Mouse (Mus musculus) lung, adult 2 months (tissue): ENCODE results near the gene Cmss1. TPM values are rescaled to one million over a fixed set of nuclear protein-coding genes. Genes with fewer than 3 reads are reported as not detected.

Experiments
- DNase-seq: peaks from one replicate; pipeline ENCODE4 v3.0.0; 2022
- H3K4me1 ChIP-seq: fragments of 200-500 bp; 2 replicates; pipeline ENCODE4 v1.6.1; 2011; ENCODE audit warnings: low read length; ENCODE audit not compliant: control insufficient read depth, insufficient read depth
- H3K4me3 ChIP-seq: fragments of 200-500 bp; replicated peaks from 2 replicates; pipeline ENCODE3; 2011; ENCODE audit warnings: low read depth, mild to moderate bottlenecking, control low read depth, low read length; ENCODE audit errors: extremely low read depth
- CTCF ChIP-seq: fragments of 200-500 bp; IDR thresholded peaks from 2 replicates; pipeline ENCODE4 v1.5.1; 2011; ENCODE audit warnings: mild to moderate bottlenecking, low read length, control low read depth; ENCODE audit not compliant: insufficient read depth
- POLR2A ChIP-seq: fragments of 200-500 bp; IDR thresholded peaks from 2 replicates; pipeline ENCODE4 v1.6.1; 2011; ENCODE audit warnings: low read depth, mild to moderate bottlenecking, control low read depth, low read length, borderline replicate concordance; ENCODE audit errors: extremely low read depth
- WGBS: fragments of 180-500 bp; shearing (Covaris S2); methylation state at CpG from one replicate; pipeline ENCODE4 v1.1.7; 2018; 5-methylcytosine and 5-hydroxymethylcytosine counted together
- polyA plus RNA-seq: library from polyadenylated mRNA; depleted of rRNA; stranded (reverse); fragments of >200 nt; gene quantifications from 2 replicates; pipeline ENCODE4 v1.2.3, GENCODE M21; 2012

Gene Cmss1
- polyA plus RNA-seq, 1 experiment = 8.0 TPM

- Histone ChIP-seq H3K4me3 (no peak overlapping the region), H3K4me1 (0 out of 2 replicates have a peak, but pooled peaks cover 1% of the 10 kb centered on the region)
- WGBS = 80% methylated on average over 2 of the region's 2 CpGs
- no peak for DNase-seq
- no peak for TF ChIP-seq POLR2A
- no peak for TF ChIP-seq CTCF
These were observed 294.5 kb downstream of the Cmss1 start for GRCm38 (mm10) chr16:57312130-57312529.

- no peak for DNase-seq
- 79% methylated on average over 6 of the region's 6 CpGs for WGBS
- no peak overlapping the region for H3K4me3 ChIP-seq
- TF ChIP-seq POLR2A (no peak), CTCF (no peak)
- no peaks in the 10 kb centered on the region for H3K4me1 ChIP-seq
These were observed 301.2 kb downstream of the Cmss1 start for GRCm38 (mm10) chr16:57305463-57305862.

- 70% methylated on average over 19 of the region's 19 CpGs for WGBS
- DNase-seq = no peak
- TF ChIP-seq CTCF = no peak
- TF ChIP-seq POLR2A = no peak
- H3K4me1 ChIP-seq = no peaks in the 10 kb centered on the region
- H3K4me3 ChIP-seq = no peak overlapping the region
These were observed 302.9 kb downstream of the Cmss1 start for GRCm38 (mm10) chr16:57303716-57304115.

GRCm38 (mm10) chr16:57302792-57303698 lies 303.6 kb downstream of the Cmss1 start:
- DNase-seq = no peak
- 82% methylated on average over 25 of the region's 25 CpGs for WGBS
- TF ChIP-seq CTCF = no peak
- TF ChIP-seq POLR2A = no peak
- Histone ChIP-seq H3K4me3 (no peak overlapping the region), H3K4me1 (no peaks in the 10 kb centered on the region)

- TF ChIP-seq CTCF (no peak), POLR2A (no peak)
These were observed 305.1 kb downstream of the Cmss1 start for GRCm38 (mm10) chr16:57301512-57302115.

GRCm38 (mm10) chr16:57295216-57295934 lies 311.3 kb downstream of the Cmss1 start:
- TF ChIP-seq CTCF (no peak), POLR2A (no peak)
- 66% methylated on average over 10 of the region's 10 CpGs for WGBS
- no peaks in the 10 kb centered on the region for H3K4me1 ChIP-seq
- DNase-seq = no peak
- no peak overlapping the region for H3K4me3 ChIP-seq

More at GRCm38 (mm10) chr16:57301512-57302115, 305.1 kb downstream of the Cmss1 start:
- no peaks in the 10 kb centered on the region for H3K4me1 ChIP-seq
- no peak overlapping the region for H3K4me3 ChIP-seq
- no peak for DNase-seq
- WGBS = 58% methylated on average over 9 of the region's 9 CpGs

GRCm38 (mm10) chr16:57292765-57293164 lies 313.9 kb downstream of the Cmss1 start, which contains the start of gene Tmem30c:
Gene Tmem30c (minus strand): TSS chr16:57292865.
- Histone ChIP-seq H3K4me3 (no peak within 1 kb of the TSS), H3K4me1 (no peaks in the 10 kb centered on the region)
- no peak for DNase-seq
- WGBS = 74% methylated on average over 2 of the region's 2 CpGs
- TF ChIP-seq CTCF = no peak
- no peak for TF ChIP-seq POLR2A

GRCm38 (mm10) chr16:57292296-57292695 lies 314.4 kb downstream of the Cmss1 start:
- Histone ChIP-seq H3K4me1 (no peaks in the 10 kb centered on the region), H3K4me3 (no peak overlapping the region)
- WGBS = 66% methylated on average over 4 of the region's 4 CpGs
- DNase-seq = no peak
- TF ChIP-seq CTCF (no peak), POLR2A (no peak)

GRCm38 (mm10) chr16:57291696-57292095 lies 315.0 kb downstream of the Cmss1 start:
- no peak for TF ChIP-seq CTCF
- TF ChIP-seq POLR2A = no peak
- Histone ChIP-seq H3K4me3 (no peak overlapping the region), H3K4me1 (no peaks in the 10 kb centered on the region)
- 90% methylated on average over 5 of the region's 5 CpGs for WGBS
- DNase-seq = no peak
